Mouse (Mus musculus) spleen, embryonic (tissue): ENCODE results near the gene Katnb1.

Source experiments
- CTCF ChIA-PET: fragments of 350-600 bp; sonication (Branson Sonifier 250); formaldehyde crosslinking; loops from one replicate; lab custom pipeline; 2022; lab: Charles Lee

Katnb1 gene

GRCm38 (mm10) chr8:95084261-95084660 is 3.3 kb downstream of the Katnb1 start:
- CTCF ChIA-PET, result no interaction called here

- CTCF ChIA-PET, result no interaction called here
These were observed 3.9 kb downstream of the Katnb1 start for GRCm38 (mm10) chr8:95084744-95085431.

GRCm38 (mm10) chr8:95085432-95086141 is 4.6 kb downstream of the Katnb1 start:
- CTCF ChIA-PET, result no interaction called here

- CTCF ChIA-PET, result no interaction called here
These were observed 12.6 kb downstream of the Katnb1 start for GRCm38 (mm10) chr8:95093574-95093973.

- CTCF ChIA-PET, result interaction anchor here (0.6 to 0.8 kb wide), 2 partner anchors 21 to 1031 kb away, joined by 4 read pairs; no protein-coding TSS in a partner anchor
These were observed 18.0 kb downstream of the Katnb1 start for GRCm38 (mm10) chr8:95099009-95099408.

GRCm38 (mm10) chr8:95101972-95102371 is 21.0 kb downstream of the Katnb1 start:
- CTCF ChIA-PET, result interaction anchor here (0.6 kb wide), 1 partner anchor 12 kb away, joined by 3 read pairs; no protein-coding TSS in a partner anchor

- CTCF ChIA-PET, result no interaction called here
These were observed 26.3 kb downstream of the Katnb1 start for GRCm38 (mm10) chr8:95107306-95107705.

- CTCF ChIA-PET, result no interaction called here
These were observed 31.6 kb downstream of the Katnb1 start for GRCm38 (mm10) chr8:95112594-95112993.

GRCm38 (mm10) chr8:95113108-95113507 is 32.1 kb downstream of the Katnb1 start:
- CTCF ChIA-PET, result no interaction called here

- CTCF ChIA-PET, result interaction anchor here (0.9 kb wide), 1 partner anchor 11 kb away, joined by 3 read pairs; no protein-coding TSS in a partner anchor
These were observed 32.8 kb downstream of the Katnb1 start for GRCm38 (mm10) chr8:95113750-95114149.

GRCm38 (mm10) chr8:95123455-95123854 is 42.5 kb downstream of the Katnb1 start:
- CTCF ChIA-PET, result no interaction called here

GRCm38 (mm10) chr8:95126497-95126896 is 45.5 kb downstream of the Katnb1 start:
- CTCF ChIA-PET, result no interaction called here

GRCm38 (mm10) chr8:95127658-95128057 is 46.7 kb downstream of the Katnb1 start:
- CTCF ChIA-PET, result no interaction called here

- CTCF ChIA-PET, result no interaction called here
These were observed 47.8 kb downstream of the Katnb1 start for GRCm38 (mm10) chr8:95128750-95129260.

GRCm38 (mm10) chr8:95130966-95131537 is 50.1 kb downstream of the Katnb1 start:
- CTCF ChIA-PET, result no interaction called here

GRCm38 (mm10) chr8:95131983-95132382 is 51.0 kb downstream of the Katnb1 start:
- CTCF ChIA-PET, result no interaction called here

GRCm38 (mm10) chr8:95134186-95134585 is 53.2 kb downstream of the Katnb1 start:
- CTCF ChIA-PET, result no interaction called here

- CTCF ChIA-PET, result no interaction called here
These were observed 54.3 kb downstream of the Katnb1 start for GRCm38 (mm10) chr8:95135242-95135641.

GRCm38 (mm10) chr8:95136218-95136617 is 55.2 kb downstream of the Katnb1 start:
- CTCF ChIA-PET, result no interaction called here

- CTCF ChIA-PET, result no interaction called here
These were observed 56.2 kb downstream of the Katnb1 start for GRCm38 (mm10) chr8:95137201-95137600.

GRCm38 (mm10) chr8:95137641-95138098 is 56.7 kb downstream of the Katnb1 start:
- CTCF ChIA-PET, result no interaction called here

GRCm38 (mm10) chr8:95138341-95139050 is 57.5 kb downstream of the Katnb1 start:
- CTCF ChIA-PET, result no interaction called here
